Mouse (Mus musculus) lung, embryonic 14.5 days (tissue): Measurements from ENCODE around the gene Thrap3. TPM values are rescaled to one million over a fixed set of nuclear protein-coding genes. Genes with fewer than 3 reads are reported as not detected.

ENCODE experiments used
- ATAC-seq: fragments of 200-750 bp; cut with Nextera tagmentation; 2 replicates; pipeline ENCODE4 v1.8.0; 2017; ENCODE audit warnings: mild to moderate bottlenecking, moderate TSS enrichment, moderate library complexity; ENCODE audit not compliant: insufficient read depth
- DNase-seq: peaks from one replicate; pipeline ENCODE4 v3.0.0-alpha.2; 2015
- H3K27ac ChIP-seq: fragments of 300-500 bp; sonication (generic); 2 replicates; pipeline ENCODE4 v1.5.1; 2014; ENCODE audit warnings: low read depth, mild to moderate bottlenecking, moderate library complexity
- H3K27me3 ChIP-seq: fragments of 300-500 bp; sonication (generic); 2 replicates; pipeline ENCODE4 v1.6.1; 2014; ENCODE audit warnings: low read length, control low read depth; ENCODE audit not compliant: insufficient read depth
- H3K36me3 ChIP-seq: fragments of 300-500 bp; sonication (generic); 2 replicates; pipeline ENCODE4 v1.6.1; 2014; ENCODE audit warnings: control low read depth; ENCODE audit not compliant: insufficient read depth
- H3K4me1 ChIP-seq: fragments of 300-500 bp; sonication (generic); 2 replicates; pipeline ENCODE4 v1.6.1; 2014; ENCODE audit warnings: antibody characterized with exemption, control low read depth; ENCODE audit not compliant: insufficient read depth
- H3K4me2 ChIP-seq: fragments of 300-500 bp; sonication (generic); 2 replicates; pipeline ENCODE4 v1.6.1; 2014; ENCODE audit warnings: mild to moderate bottlenecking
- H3K4me3 ChIP-seq: fragments of 300-500 bp; sonication (generic); 2 replicates; pipeline ENCODE4 v1.5.1; 2014; ENCODE audit warnings: low read depth, low read length
- H3K9ac ChIP-seq: fragments of 300-500 bp; sonication (generic); 2 replicates; pipeline ENCODE4 v1.6.1; 2014
- H3K9me3 ChIP-seq: fragments of 300-500 bp; sonication (generic); 2 replicates; pipeline ENCODE4 v1.6.1; 2016; ENCODE audit warnings: low read depth, low read length, control low read depth
- CTCF ChIP-seq: IDR thresholded peaks from 2 replicates; pipeline ENCODE4 v1.5.1; 2016; ENCODE audit warnings: antibody characterized with exemption, low read depth
- WGBS: fragments of 180-500 bp; shearing (Covaris S2); extraction: QIAGEN DNeasy Blood & Tissue Kit; methylation state at CpG from one replicate; pipeline ENCODE4 v1.1.7; 2014; 5-methylcytosine and 5-hydroxymethylcytosine counted together
- polyA plus RNA-seq: library from polyadenylated mRNA; unstranded; fragments of >200 nt; fragmentation: Nextera tagmentation; extraction: Ambion mirVana; gene quantifications from 2 replicates; pipeline ENCODE4 v1.2.1, GENCODE M21; 2014

Gene Thrap3
- polyA plus RNA-seq, 1 experiment from 2014 or later = 262 TPM

GRCm38 (mm10) chr4:126150297-126150948 lies 52.1 kb downstream of the Thrap3 start:
- Histone ChIP-seq H3K9ac (peak overlapping the region; percentile 5; the same call in 1 of the 2 replicates), H3K9me3 (no peaks in the 10 kb centered on the region), H3K4me1 (peaks cover 14% of the 10 kb centered on the region), H3K27me3 (no peaks in the 10 kb centered on the region), H3K4me2 (peak overlapping the region; percentile 92), H3K36me3 (peaks cover 18% of the 10 kb centered on the region), H3K27ac (peak overlapping the region; percentile 93), H3K4me3 (peak overlapping the region; percentile 71)
- TF ChIP-seq CTCF = no peak
- peak; percentile 94 for DNase-seq
- WGBS = 16% methylated on average over 16 of the region's 16 CpGs
- ATAC-seq = peak; percentile 83

- WGBS = 12% methylated on average over 10 of the region's 10 CpGs
- H3K9ac ChIP-seq = peak overlapping the region; percentile 76
- peak overlapping the region; percentile 71 for H3K4me3 ChIP-seq
Observed at GRCm38 (mm10) chr4:126149798-126150197, 52.8 kb downstream of the Thrap3 start.

GRCm38 (mm10) chr4:126149041-126149676 lies 53.4 kb downstream of the Thrap3 start:
- TF ChIP-seq CTCF = no peak
- 8% methylated on average over 42 of the region's 42 CpGs for WGBS
- H3K9ac ChIP-seq = peak overlapping the region; percentile 76
- no peak for DNase-seq
- H3K27ac ChIP-seq = peak overlapping the region; percentile 93
- no peaks in the 10 kb centered on the region for H3K27me3 ChIP-seq
- peak overlapping the region; percentile 71 for H3K4me3 ChIP-seq
- peak overlapping the region; percentile 92 for H3K4me2 ChIP-seq
- ATAC-seq = no peak
- no peaks in the 10 kb centered on the region for H3K9me3 ChIP-seq
- H3K36me3 ChIP-seq = peaks cover 18% of the 10 kb centered on the region
- H3K4me1 ChIP-seq = peaks cover 10% of the 10 kb centered on the region

More at GRCm38 (mm10) chr4:126149798-126150197, 52.8 kb downstream of the Thrap3 start:
- DNase-seq (no peak), ATAC-seq (peak; percentile 0)
- no peak for TF ChIP-seq CTCF
- Histone ChIP-seq H3K27ac (peak overlapping the region; percentile 93), H3K4me1 (peaks cover 10% of the 10 kb centered on the region), H3K4me2 (peak overlapping the region; percentile 92), H3K9me3 (no peaks in the 10 kb centered on the region), H3K36me3 (peaks cover 18% of the 10 kb centered on the region), H3K27me3 (no peaks in the 10 kb centered on the region)

GRCm38 (mm10) chr4:126148161-126148961 lies 54.2 kb downstream of the Thrap3 start:
- Histone ChIP-seq H3K9ac (peak overlapping the region; percentile 76), H3K4me2 (peak overlapping the region; percentile 92), H3K36me3 (peaks cover 18% of the 10 kb centered on the region), H3K27ac (peak overlapping the region; percentile 93), H3K9me3 (no peaks in the 10 kb centered on the region), H3K4me1 (peaks cover 10% of the 10 kb centered on the region), H3K27me3 (no peaks in the 10 kb centered on the region), H3K4me3 (peak overlapping the region; percentile 71)
- peak; percentile 28; the same call in 1 of the 2 replicates for TF ChIP-seq CTCF
- under 1% methylated on average over 57 of the region's 67 CpGs for WGBS
- ATAC-seq = peak; percentile 68
- DNase-seq = peak; percentile 89

GRCm38 (mm10) chr4:126147533-126148160 lies 54.9 kb downstream of the Thrap3 start, which contains the start of gene Eva1b:
TSS of gene Eva1b (plus strand) at chr4:126147744.
- ATAC-seq = peak; percentile 84
- Histone ChIP-seq H3K36me3 (peaks cover 18% of the 10 kb centered on the region), H3K4me1 (peaks cover 10% of the 10 kb centered on the region), H3K9ac (peak within 1 kb of the TSS; percentile 76), H3K27ac (peak within 1 kb of the TSS; percentile 93), H3K27me3 (no peaks in the 10 kb centered on the region), H3K4me2 (peak within 1 kb of the TSS; percentile 92), H3K9me3 (no peaks in the 10 kb centered on the region), H3K4me3 (peak within 1 kb of the TSS; percentile 71)
- TF ChIP-seq CTCF = no peak
- under 1% methylated on average over 24 of the region's 24 CpGs for WGBS
- DNase-seq = peak; percentile 95

GRCm38 (mm10) chr4:126146974-126147532 lies 55.5 kb downstream of the Thrap3 start:
- 21% methylated on average over 9 of the region's 9 CpGs for WGBS
- ATAC-seq (no peak), DNase-seq (no peak)

More at GRCm38 (mm10) chr4:126146974-126147532, 55.5 kb downstream of the Thrap3 start:
- Histone ChIP-seq H3K36me3 (peaks cover 16% of the 10 kb centered on the region), H3K27ac (peak overlapping the region; percentile 93), H3K4me3 (peak overlapping the region; percentile 71), H3K9me3 (no peaks in the 10 kb centered on the region), H3K27me3 (no peaks in the 10 kb centered on the region), H3K4me1 (peaks cover 10% of the 10 kb centered on the region), H3K9ac (0 out of 2 replicates have a peak overlapping the region, but pooled peaks have one; percentile 17), H3K4me2 (peak overlapping the region; percentile 92)
- no peak for TF ChIP-seq CTCF
